Mouse (Mus musculus): Measurements from ENCODE around the gene Pign.

DNA sequence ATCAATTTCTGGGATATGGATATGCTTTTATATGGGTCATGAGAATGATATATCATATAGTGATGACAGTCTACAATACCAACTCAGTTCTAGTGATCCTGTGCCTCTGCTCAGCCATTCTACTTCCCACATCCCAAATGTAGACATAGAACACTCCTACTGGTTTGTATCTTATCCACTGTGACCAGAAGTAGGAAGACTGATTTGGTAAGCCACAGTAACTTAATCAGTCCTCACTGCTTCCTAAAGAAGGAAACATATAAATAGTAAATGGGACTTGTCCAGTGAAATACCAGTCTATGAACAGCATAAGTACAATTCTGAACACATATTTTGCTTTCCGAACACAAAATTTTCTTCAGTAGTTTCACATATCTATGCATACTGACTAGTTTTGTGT, 9.5 kb downstream of the Pign start:
- TF ChIP-seq TAL1 (IDR thresholded peaks at IDR 0.05; ENCODE audit: low read length) (no peak), GATA1 (IDR thresholded peaks at IDR 0.05; ENCODE audit: low read length) (no peak)

All from erythroblast, embryonic 14.5 days (primary cell).